ENCODE assay signal across 25 mouse cellular contexts in the genomic region with DNA sequence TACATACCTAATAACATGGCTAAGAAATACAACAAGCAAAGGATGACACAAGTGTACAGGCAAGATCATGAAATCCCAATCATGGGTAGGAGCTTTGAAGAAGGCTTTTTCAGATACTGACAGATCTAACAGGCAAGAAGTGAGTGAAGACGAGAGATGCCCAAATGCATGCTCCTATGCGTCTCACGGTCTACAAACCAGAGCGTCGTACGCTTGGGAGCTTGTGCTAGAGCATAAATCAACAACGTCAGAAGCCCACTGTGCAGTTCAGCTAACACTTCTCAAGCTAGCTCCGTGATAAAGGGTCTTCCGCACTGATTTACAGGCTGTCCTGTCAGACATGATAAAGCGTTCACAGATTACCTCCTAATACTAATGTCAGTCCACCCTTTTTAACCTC. TPM values are rescaled to one million over a fixed set of nuclear protein-coding genes. Genes with fewer than 3 reads are reported as not detected.
DNase-seq lines count a peak whose midpoint lies in the region; ATAC-seq lines count a peak whose summit lies in the region.
"Had no signal": no experiment of that assay in that cellular context is flagged by ENCODE, and none has a peak within 500 bp of the region (broad histone marks: within the 10 kb centered on the region; RNA-seq: fewer than 3 reads in every experiment).

No protein-coding gene starts in this region.

- WGBS in kidney, embryonic 14.5 days = 20% methylated on average over 10 of the region's 10 CpGs
- 73% methylated on average over 10 of the region's 10 CpGs for WGBS in midbrain, embryonic 11.5 days
- WGBS in midbrain, embryonic 13.5 days = 67% methylated on average over 10 of the region's 10 CpGs

- peak; percentile 64; the same call in 1 of the 2 replicates for ATAC-seq in kidney, embryonic 14.5 days (ENCODE audit: low FRiP score, low TSS enrichment)
- no peak for ATAC-seq in midbrain, embryonic 11.5 days (ENCODE audit: low FRiP score)
- no peak for ATAC-seq in midbrain, embryonic 13.5 days
- ATAC-seq: activated CD4-positive, CD25-positive, alpha-beta regulatory T cell, adult 4 months; CD4-positive, CD25-positive, alpha-beta regulatory T cell, adult 4 months; forebrain, embryonic 13.5 days; forebrain, embryonic 15.5 days; forebrain, postnatal 0 days; Patski had no signal

- H3K9me3 ChIP-seq in kidney, embryonic 14.5 days (ENCODE audit: control insufficient read depth, low read length) = no peaks in the 10 kb centered on the region
- H3K9me3 ChIP-seq in midbrain, embryonic 11.5 days (ENCODE audit: control insufficient read depth, low read length) = no peaks in the 10 kb centered on the region
- no peaks in the 10 kb centered on the region for H3K9me3 ChIP-seq in midbrain, embryonic 13.5 days
- H3K9me3 ChIP-seq: embryonic facial prominence, embryonic 10.5 days; embryonic facial prominence, embryonic 12.5 days; forebrain, embryonic 13.5 days; forebrain, embryonic 15.5 days had no signal

- no peak overlapping the region for H3K4me2 ChIP-seq in kidney, embryonic 14.5 days (replicated peaks; ENCODE audit: low read depth, low read length)
- no peak overlapping the region for H3K4me2 ChIP-seq in midbrain, embryonic 11.5 days
- H3K4me2 ChIP-seq in midbrain, embryonic 13.5 days (replicated peaks) = no peak overlapping the region
- H3K4me2 ChIP-seq: embryonic facial prominence, embryonic 12.5 days; forebrain, embryonic 13.5 days; forebrain, embryonic 15.5 days had no signal

- peaks cover 3% of the 10 kb centered on the region; the same call in 1 of the 2 replicates for H3K27me3 ChIP-seq in kidney, embryonic 14.5 days (ENCODE audit: control insufficient read depth, insufficient read depth, low read length)
- no peaks in the 10 kb centered on the region for H3K27me3 ChIP-seq in midbrain, embryonic 11.5 days (ENCODE audit: control insufficient read depth, insufficient read depth, low read length)
- H3K27me3 ChIP-seq in midbrain, embryonic 13.5 days = no peaks in the 10 kb centered on the region
- H3K27me3 ChIP-seq: CH12.LX; embryonic facial prominence, embryonic 12.5 days; forebrain, embryonic 13.5 days; forebrain, embryonic 15.5 days had no signal

- H3K27ac ChIP-seq in kidney, embryonic 14.5 days (ENCODE audit: low read depth, low read length) = no peak overlapping the region
- H3K27ac ChIP-seq in midbrain, embryonic 11.5 days (ENCODE audit: low read depth, low read length) = no peak overlapping the region
- no peak overlapping the region for H3K27ac ChIP-seq in midbrain, embryonic 13.5 days
- H3K27ac ChIP-seq: embryonic facial prominence, embryonic 10.5 days; embryonic facial prominence, embryonic 12.5 days; forebrain, embryonic 13.5 days; forebrain, embryonic 15.5 days had no signal

- no peak overlapping the region for H3K9ac ChIP-seq in kidney, embryonic 14.5 days (ENCODE audit: low read depth, low read length)
- no peak overlapping the region for H3K9ac ChIP-seq in midbrain, embryonic 11.5 days (ENCODE audit: low read length)
- no peak overlapping the region for H3K9ac ChIP-seq in midbrain, embryonic 13.5 days (replicated peaks)
- H3K9ac ChIP-seq: embryonic facial prominence, embryonic 12.5 days; forebrain, embryonic 13.5 days; forebrain, embryonic 15.5 days; forebrain, postnatal 0 days had no signal

- H3K4me3 ChIP-seq in kidney, embryonic 14.5 days (ENCODE audit: low read length) = no peak overlapping the region
- H3K4me3 ChIP-seq in midbrain, embryonic 11.5 days (ENCODE audit: low read depth, low read length) = no peak overlapping the region
- no peak overlapping the region for H3K4me3 ChIP-seq in midbrain, embryonic 13.5 days (replicated peaks)
- H3K4me3 ChIP-seq: embryonic facial prominence, embryonic 10.5 days; embryonic facial prominence, embryonic 12.5 days; forebrain, embryonic 13.5 days; forebrain, embryonic 15.5 days had no signal

- no peaks in the 10 kb centered on the region for H3K4me1 ChIP-seq in kidney, embryonic 14.5 days (ENCODE audit: control insufficient read depth, insufficient read depth, low read length)
- H3K4me1 ChIP-seq in midbrain, embryonic 11.5 days (ENCODE audit: control insufficient read depth, insufficient read depth, low read length) = no peaks in the 10 kb centered on the region
- no peaks in the 10 kb centered on the region for H3K4me1 ChIP-seq in midbrain, embryonic 13.5 days (replicated peaks)
- H3K4me1 ChIP-seq: forebrain, embryonic 13.5 days; forebrain, embryonic 15.5 days had no signal

- H3K36me3 ChIP-seq in kidney, embryonic 14.5 days (ENCODE audit: control insufficient read depth, insufficient read depth, low read length) = no peaks in the 10 kb centered on the region
- H3K36me3 ChIP-seq in midbrain, embryonic 11.5 days (ENCODE audit: control insufficient read depth, insufficient read depth, low read length) = no peaks in the 10 kb centered on the region
- no peaks in the 10 kb centered on the region for H3K36me3 ChIP-seq in midbrain, embryonic 13.5 days
- H3K36me3 ChIP-seq: embryonic facial prominence, embryonic 10.5 days; embryonic facial prominence, embryonic 12.5 days; forebrain, embryonic 15.5 days; G1E had no signal

- DNase-seq in embryo, embryonic 10 days (ENCODE audit: low spot score) = peak; percentile 45
- no peak for DNase-seq in embryo, embryonic 9.5 days (ENCODE audit: extremely low spot score)
- no peak for DNase-seq in kidney, postnatal 14 days
- peak; percentile 73 for DNase-seq in midbrain, embryonic 11.5 days (ENCODE audit: low spot score, missing footprints)
- DNase-seq: adrenal gland, adult 8-10 months; adrenal gland, postnatal 14 days; adrenal gland, postnatal 36 days; B cell, adult 2 months; cerebellum, adult 11-12 months; cerebellum, adult 2 months; cerebellum, adult 9-10 months; cerebellum, postnatal 10 days; cerebellum, postnatal 25 days; forebrain, postnatal 0 days had no signal

RNA-seq across cellular contexts. Expression of a gene that starts 16.8 kb away (rescaled TPM):
- 6.8 and 7.3 TPM in 2 replicates for polyA plus RNA-seq in kidney, embryonic 14.5 days (2014; fragmentation: Nextera tagmentation; extraction: Ambion mirVana)
- 3.4 and 4.8 TPM in 2 replicates for polyA plus RNA-seq in midbrain, embryonic 11.5 days (2014; fragmentation: Nextera tagmentation; extraction: Ambion mirVana)
- 1.9 and 3.5 TPM in 2 replicates for polyA plus RNA-seq in midbrain, embryonic 13.5 days (2015; fragmentation: Nextera tagmentation; extraction: Ambion mirVana)
- polyA plus RNA-seq: activated CD4-positive, CD25-positive, alpha-beta regulatory T cell, adult 4 months; CD4-positive, CD25-positive, alpha-beta regulatory T cell, adult 4 months; G1E; Patski had no signal

Comparison
In these comparisons a context has a peak if more than half of its experiments do, and no peak if none do; other contexts are left out.
1. DNase-seq: peak in embryo, embryonic 10 days (single experiment) and midbrain, embryonic 11.5 days (single experiment); none in embryo, embryonic 9.5 days (single experiment) and kidney, postnatal 14 days (single experiment).